Mouse (Mus musculus): ENCODE measurements around the gene Snx25.

DNA sequence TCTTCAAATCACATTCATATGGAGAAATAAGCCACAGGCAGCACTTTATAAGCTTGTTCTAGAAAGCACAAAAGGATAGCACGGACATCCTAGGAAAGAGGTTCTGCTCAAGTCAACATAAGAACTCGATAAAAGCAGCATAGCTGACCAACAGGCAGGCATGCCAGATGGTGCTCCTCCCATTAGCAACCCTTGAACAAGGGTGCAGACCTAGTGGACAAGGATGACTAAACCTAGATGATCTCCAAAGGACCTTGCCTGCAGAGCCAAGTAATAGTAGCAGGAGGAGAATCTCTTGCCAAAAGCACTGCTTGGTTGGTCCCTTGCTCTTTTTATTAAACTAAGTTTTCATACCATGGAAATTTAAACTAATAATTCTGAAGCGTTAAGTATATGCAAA, 32.8 kb downstream of the Snx25 start:
- TF ChIP-seq EP300 (IDR thresholded peaks at IDR 0.05; ENCODE audit: low read depth) (no peak), CTCF (IDR thresholded peaks at IDR 0.05; ENCODE audit: low read depth) (no peak)
